16 mouse cellular contexts compared by ENCODE assay signal in genomic region chr9:23919191-23919904, GRCm38 (mm10).
DNase-seq lines count a peak whose midpoint lies in the region; ATAC-seq and TF ChIP-seq lines count a peak whose summit lies in the region.
"Had no signal": no experiment of that assay in that cellular context is flagged by ENCODE, and none has a peak within 500 bp of the region (broad histone marks: within the 10 kb centered on the region; RNA-seq: fewer than 3 reads in every experiment).

No protein-coding gene starts in this region.

- H3K4me1 ChIP-seq in kidney, postnatal 0 days (replicated peaks; ENCODE audit: insufficient read depth, low read length), result no peaks in the 10 kb centered on the region
- no peaks in the 10 kb centered on the region for H3K4me1 ChIP-seq in kidney, embryonic 15.5 days
- no peaks in the 10 kb centered on the region for H3K4me1 ChIP-seq in neural tube, embryonic 12.5 days
- no peaks in the 10 kb centered on the region for H3K4me1 ChIP-seq in hindbrain, embryonic 14.5 days (replicated peaks; ENCODE audit: control insufficient read depth, insufficient read depth, low read length)
- H3K4me1 ChIP-seq in neural tube, embryonic 14.5 days (ENCODE audit: control insufficient read depth, insufficient read depth, low read length), result no peaks in the 10 kb centered on the region
- H3K4me1 ChIP-seq in liver, embryonic 12.5 days, result no peaks in the 10 kb centered on the region
- H3K4me1 ChIP-seq: embryonic facial prominence, embryonic 12.5 days; stomach, embryonic 15.5 days had no signal

- no peaks in the 10 kb centered on the region for H3K36me3 ChIP-seq in kidney, postnatal 0 days (ENCODE audit: insufficient read depth, low read length)
- H3K36me3 ChIP-seq in kidney, embryonic 15.5 days, result no peaks in the 10 kb centered on the region
- H3K36me3 ChIP-seq in neural tube, embryonic 12.5 days, result no peaks in the 10 kb centered on the region
- H3K36me3 ChIP-seq in hindbrain, embryonic 14.5 days (replicated peaks; ENCODE audit: control insufficient read depth, insufficient read depth), result no peaks in the 10 kb centered on the region
- H3K36me3 ChIP-seq in neural tube, embryonic 14.5 days (ENCODE audit: control insufficient read depth, insufficient read depth, low read length), result no peaks in the 10 kb centered on the region
- no peaks in the 10 kb centered on the region for H3K36me3 ChIP-seq in liver, embryonic 12.5 days
- H3K36me3 ChIP-seq: embryonic facial prominence, embryonic 12.5 days; stomach, embryonic 15.5 days had no signal

- H3K9ac ChIP-seq in kidney, postnatal 0 days (ENCODE audit: low read depth, low read length), result no peak overlapping the region
- no peak overlapping the region for H3K9ac ChIP-seq in kidney, embryonic 15.5 days
- H3K9ac ChIP-seq in neural tube, embryonic 12.5 days, result no peak overlapping the region
- H3K9ac ChIP-seq in hindbrain, embryonic 14.5 days, result no peak overlapping the region
- no peak overlapping the region for H3K9ac ChIP-seq in neural tube, embryonic 14.5 days (replicated peaks; ENCODE audit: low read depth, low read length)
- no peak overlapping the region for H3K9ac ChIP-seq in liver, embryonic 12.5 days
- H3K9ac ChIP-seq: embryonic facial prominence, embryonic 12.5 days; stomach, embryonic 15.5 days had no signal

- TF ChIP-seq CTCF in kidney, postnatal 0 days (IDR thresholded peaks at IDR 0.05; ENCODE audit: low read depth), result no peak

- no peak overlapping the region for H3K4me3 ChIP-seq in kidney, postnatal 0 days (replicated peaks; ENCODE audit: low read depth, low read length)
- H3K4me3 ChIP-seq in kidney, embryonic 15.5 days (replicated peaks), result no peak overlapping the region
- no peak overlapping the region for H3K4me3 ChIP-seq in neural tube, embryonic 12.5 days
- H3K4me3 ChIP-seq in hindbrain, embryonic 14.5 days (replicated peaks; ENCODE audit: low read length), result no peak overlapping the region
- no peak overlapping the region for H3K4me3 ChIP-seq in neural tube, embryonic 14.5 days (ENCODE audit: low read depth, low read length)
- no peak overlapping the region for H3K4me3 ChIP-seq in liver, embryonic 12.5 days
- H3K4me3 ChIP-seq: embryonic facial prominence, embryonic 12.5 days; stomach, embryonic 15.5 days had no signal

- H3K27ac ChIP-seq in kidney, postnatal 0 days, result no peak overlapping the region
- H3K27ac ChIP-seq in kidney, embryonic 15.5 days, result no peak overlapping the region
- H3K27ac ChIP-seq in neural tube, embryonic 12.5 days, result no peak overlapping the region
- no peak overlapping the region for H3K27ac ChIP-seq in hindbrain, embryonic 14.5 days
- H3K27ac ChIP-seq in neural tube, embryonic 14.5 days (ENCODE audit: low read depth, low read length), result no peak overlapping the region
- no peak overlapping the region for H3K27ac ChIP-seq in liver, embryonic 12.5 days
- H3K27ac ChIP-seq: embryonic facial prominence, embryonic 12.5 days; stomach, embryonic 15.5 days had no signal

- WGBS in kidney, postnatal 0 days, result 78% methylated on average over 3 of the region's 3 CpGs
- 74% methylated on average over 3 of the region's 3 CpGs for WGBS in kidney, embryonic 15.5 days
- 58% methylated on average over 3 of the region's 3 CpGs for WGBS in neural tube, embryonic 12.5 days
- 44% methylated on average over 3 of the region's 3 CpGs for WGBS in hindbrain, embryonic 14.5 days
- 26% methylated on average over 3 of the region's 3 CpGs for WGBS in neural tube, embryonic 14.5 days
- WGBS in liver, embryonic 12.5 days (ENCODE audit: insufficient replicate concordance), result 51% methylated on average over 3 of the region's 3 CpGs

- no peak overlapping the region for H3K4me2 ChIP-seq in kidney, postnatal 0 days (ENCODE audit: low read length)
- H3K4me2 ChIP-seq in kidney, embryonic 15.5 days, result no peak overlapping the region
- no peak overlapping the region for H3K4me2 ChIP-seq in neural tube, embryonic 12.5 days (replicated peaks)
- H3K4me2 ChIP-seq in hindbrain, embryonic 14.5 days (replicated peaks), result no peak overlapping the region
- no peak overlapping the region for H3K4me2 ChIP-seq in neural tube, embryonic 14.5 days (ENCODE audit: low read depth, low read length)
- no peak overlapping the region for H3K4me2 ChIP-seq in liver, embryonic 12.5 days
- H3K4me2 ChIP-seq: embryonic facial prominence, embryonic 12.5 days; liver, embryonic 11.5 days; stomach, embryonic 15.5 days had no signal

- H3K27me3 ChIP-seq in kidney, postnatal 0 days (ENCODE audit: insufficient read depth, low read length), result no peaks in the 10 kb centered on the region
- H3K27me3 ChIP-seq in kidney, embryonic 15.5 days, result no peaks in the 10 kb centered on the region
- H3K27me3 ChIP-seq in neural tube, embryonic 12.5 days (replicated peaks), result no peaks in the 10 kb centered on the region
- no peaks in the 10 kb centered on the region for H3K27me3 ChIP-seq in hindbrain, embryonic 14.5 days (ENCODE audit: control insufficient read depth, insufficient read depth, low read length)
- H3K27me3 ChIP-seq in neural tube, embryonic 14.5 days (ENCODE audit: control insufficient read depth, insufficient read depth, low read length), result no peaks in the 10 kb centered on the region
- H3K27me3 ChIP-seq in liver, embryonic 12.5 days (replicated peaks), result no peaks in the 10 kb centered on the region
- H3K27me3 ChIP-seq: embryonic facial prominence, embryonic 12.5 days; stomach, embryonic 15.5 days had no signal

- DNase-seq in kidney, postnatal 0 days (ENCODE audit: low spot score), result peak; percentile 28
- no peak for DNase-seq in neural tube, embryonic 10.5 days (ENCODE audit: extremely low spot score, low spot score)
- no peak for DNase-seq in hindbrain, embryonic 14.5 days (ENCODE audit: low spot score)
- no peak for DNase-seq in adrenal gland, postnatal 10 days
- DNase-seq: cerebellum, adult 8-10 months; heart, adult 18-20 months; heart, postnatal 10 days; lung, postnatal 10 days; thymus, postnatal 14 days had no signal

- no peak for ATAC-seq in kidney, postnatal 0 days (replicated peaks; ENCODE audit: low FRiP score, low read depth)
- ATAC-seq in kidney, embryonic 15.5 days (replicated peaks; ENCODE audit: low FRiP score), result no peak
- ATAC-seq in neural tube, embryonic 12.5 days (ENCODE audit: low FRiP score, low read depth), result peak; percentile 90
- ATAC-seq in hindbrain, embryonic 14.5 days (ENCODE audit: low FRiP score), result peak; percentile 86
- ATAC-seq in neural tube, embryonic 14.5 days (ENCODE audit: low read depth), result peak; percentile 83
- ATAC-seq in liver, embryonic 12.5 days, result no peak

- H3K9me3 ChIP-seq in kidney, postnatal 0 days (replicated peaks; ENCODE audit: low read length), result no peaks in the 10 kb centered on the region
- no peaks in the 10 kb centered on the region for H3K9me3 ChIP-seq in kidney, embryonic 15.5 days (replicated peaks)
- no peaks in the 10 kb centered on the region for H3K9me3 ChIP-seq in neural tube, embryonic 12.5 days
- no peaks in the 10 kb centered on the region for H3K9me3 ChIP-seq in hindbrain, embryonic 14.5 days (ENCODE audit: control insufficient read depth, low read length)
- H3K9me3 ChIP-seq in neural tube, embryonic 14.5 days (ENCODE audit: control insufficient read depth, low read length), result no peaks in the 10 kb centered on the region
- no peaks in the 10 kb centered on the region for H3K9me3 ChIP-seq in liver, embryonic 12.5 days (replicated peaks)
- H3K9me3 ChIP-seq: embryonic facial prominence, embryonic 12.5 days; stomach, embryonic 15.5 days had no signal

Comparison
In these comparisons a context has a peak if more than half of its experiments do, and no peak if none do; other contexts are left out.
1. ATAC-seq: peak in neural tube, embryonic 12.5 days (single experiment), hindbrain, embryonic 14.5 days (single experiment) and neural tube, embryonic 14.5 days (single experiment); none in kidney, postnatal 0 days (single experiment), kidney, embryonic 15.5 days (single experiment) and liver, embryonic 12.5 days (single experiment).